Mouse (Mus musculus) kidney, postnatal 0 days (tissue): ENCODE measurements at regions not wholly inside any gene's neighbourhood (a gene's known extent, or its start where the extent isn't known, plus 50 kb on each side); places are given as distances from the start of the nearest gene placed in this dataset.
A peak's percentile ranks its signal among the peaks of the same experiment; 100 is the strongest.

Experiments
- ATAC-seq: fragments of 200-750 bp; cut with Nextera tagmentation; replicated peaks from 2 replicates; pipeline ENCODE4 v1.8.0; 2017; ENCODE audit warnings: low read depth, moderate number of reproducible peaks, moderate TSS enrichment, moderate library complexity; ENCODE audit not compliant: low FRiP score
- DNase-seq: peaks from one replicate; pipeline ENCODE4 v3.0.0-alpha.2; 2016; ENCODE audit warnings: low spot score
- H3K27ac ChIP-seq: fragments of 300-500 bp; sonication (generic); 2 replicates; pipeline ENCODE4 v1.5.1; 2014; ENCODE audit warnings: mild to moderate bottlenecking
- H3K27me3 ChIP-seq: fragments of 300-500 bp; sonication (generic); 2 replicates; pipeline ENCODE4 v1.6.1; 2014; ENCODE audit warnings: low read length, mixed read lengths; ENCODE audit not compliant: insufficient read depth
- H3K36me3 ChIP-seq: fragments of 300-500 bp; sonication (generic); 2 replicates; pipeline ENCODE4 v1.6.1; 2014; ENCODE audit warnings: low read length, mixed read lengths; ENCODE audit not compliant: insufficient read depth
- H3K4me1 ChIP-seq: fragments of 300-500 bp; sonication (generic); replicated peaks from 2 replicates; pipeline ENCODE4 v1.6.1; 2014; ENCODE audit warnings: antibody characterized with exemption, low read length, mixed read lengths; ENCODE audit not compliant: insufficient read depth
- H3K4me2 ChIP-seq: fragments of 300-500 bp; sonication (generic); 2 replicates; pipeline ENCODE4 v1.6.1; 2014; ENCODE audit warnings: mild to moderate bottlenecking, low read length, moderate library complexity, mixed read lengths
- H3K4me3 ChIP-seq: fragments of 300-500 bp; sonication (generic); replicated peaks from 2 replicates; pipeline ENCODE4 v1.5.1; 2014; ENCODE audit warnings: low read depth, low read length
- H3K9ac ChIP-seq: fragments of 300-500 bp; sonication (generic); 2 replicates; pipeline ENCODE4 v1.6.1; 2014; ENCODE audit warnings: low read depth, low read length
- H3K9me3 ChIP-seq: fragments of 300-500 bp; sonication (generic); replicated peaks from 2 replicates; pipeline ENCODE4 v1.6.1; 2016; ENCODE audit warnings: low read length, inconsistent platforms, mixed read lengths
- CTCF ChIP-seq: IDR thresholded peaks from 2 replicates; pipeline ENCODE4 v1.5.1; 2016; ENCODE audit warnings: antibody characterized with exemption, low read depth, mild to moderate bottlenecking, moderate library complexity
- WGBS: fragments of 180-500 bp; shearing (Covaris S2); extraction: QIAGEN DNeasy Blood & Tissue Kit; methylation state at CpG from one replicate; pipeline ENCODE4 v1.1.7; 2014; 5-methylcytosine and 5-hydroxymethylcytosine counted together

DNA sequence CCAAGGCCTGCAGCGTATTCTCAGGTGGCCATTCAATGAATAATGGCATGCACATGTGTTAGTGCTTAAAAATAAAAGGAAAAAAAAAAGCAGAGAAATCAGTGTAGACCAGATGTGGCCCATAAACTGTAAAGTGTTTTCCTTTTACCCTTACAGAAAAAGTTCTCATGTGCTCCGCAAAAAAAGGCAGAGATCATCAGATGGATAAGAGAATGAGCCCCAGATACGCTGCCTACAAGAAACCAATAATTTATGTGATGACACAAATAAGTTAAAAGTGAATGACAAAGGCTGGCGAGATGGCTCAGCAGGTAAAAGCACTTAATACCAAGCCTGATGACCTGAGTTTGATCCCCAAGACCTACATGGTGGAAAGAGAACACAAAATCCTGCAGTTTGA, 70.5 kb upstream of the Eln start:
- ATAC-seq: no peak
- no peaks in the 10 kb centered on the region for H3K36me3 ChIP-seq
- DNase-seq: no peak
- no peak overlapping the region for H3K9ac ChIP-seq
- no peak for TF ChIP-seq CTCF
- no peaks in the 10 kb centered on the region for H3K4me1 ChIP-seq
- 79% methylated on average over 4 of the region's 4 CpGs for WGBS
- H3K9me3 ChIP-seq: no peaks in the 10 kb centered on the region
- H3K27ac ChIP-seq: no peak overlapping the region
- H3K4me3 ChIP-seq: no peak overlapping the region
- no peak overlapping the region for H3K4me2 ChIP-seq
- no peaks in the 10 kb centered on the region for H3K27me3 ChIP-seq

GRCm38 (mm10) chr5:134809121-134809520, 62.0 kb upstream of the Eln start:
- no peak for ATAC-seq
- Histone ChIP-seq H3K27me3 (no peaks in the 10 kb centered on the region), H3K4me2 (no peak overlapping the region), H3K4me3 (no peak overlapping the region), H3K9me3 (no peaks in the 10 kb centered on the region), H3K27ac (no peak overlapping the region), H3K9ac (no peak overlapping the region), H3K4me1 (no peaks in the 10 kb centered on the region), H3K36me3 (no peaks in the 10 kb centered on the region)
- 80% methylated on average over 9 of the region's 9 CpGs for WGBS
- TF ChIP-seq CTCF: no peak
- DNase-seq: no peak

- no peaks in the 10 kb centered on the region for H3K9me3 ChIP-seq
- H3K36me3 ChIP-seq: no peaks in the 10 kb centered on the region
- no peaks in the 10 kb centered on the region for H3K27me3 ChIP-seq
- no peak for DNase-seq
- TF ChIP-seq CTCF: peak; percentile 29; the same call in 1 of the 2 replicates
- no peak overlapping the region for H3K4me2 ChIP-seq
- ATAC-seq: no peak
- H3K4me1 ChIP-seq: no peaks in the 10 kb centered on the region
- 93% methylated on average over 20 of the region's 20 CpGs for WGBS
- H3K4me3 ChIP-seq: no peak overlapping the region
- H3K9ac ChIP-seq: no peak overlapping the region
- no peak overlapping the region for H3K27ac ChIP-seq
Observed at GRCm38 (mm10) chr5:134804291-134805049, 57.3 kb upstream of the Eln start.

GRCm38 (mm10) chr5:134802161-134802719, 55.1 kb upstream of the Eln start:
- H3K4me3 ChIP-seq: no peak overlapping the region
- no peak overlapping the region for H3K4me2 ChIP-seq
- no peaks in the 10 kb centered on the region for H3K36me3 ChIP-seq
- DNase-seq: no peak
- 81% methylated on average over 11 of the region's 11 CpGs for WGBS
- no peak overlapping the region for H3K27ac ChIP-seq
- TF ChIP-seq CTCF: no peak
- no peaks in the 10 kb centered on the region for H3K27me3 ChIP-seq
- H3K4me1 ChIP-seq: 0 out of 2 replicates have a peak, but pooled peaks cover 3% of the 10 kb centered on the region
- ATAC-seq: no peak
- no peaks in the 10 kb centered on the region for H3K9me3 ChIP-seq
- no peak overlapping the region for H3K9ac ChIP-seq

DNA sequence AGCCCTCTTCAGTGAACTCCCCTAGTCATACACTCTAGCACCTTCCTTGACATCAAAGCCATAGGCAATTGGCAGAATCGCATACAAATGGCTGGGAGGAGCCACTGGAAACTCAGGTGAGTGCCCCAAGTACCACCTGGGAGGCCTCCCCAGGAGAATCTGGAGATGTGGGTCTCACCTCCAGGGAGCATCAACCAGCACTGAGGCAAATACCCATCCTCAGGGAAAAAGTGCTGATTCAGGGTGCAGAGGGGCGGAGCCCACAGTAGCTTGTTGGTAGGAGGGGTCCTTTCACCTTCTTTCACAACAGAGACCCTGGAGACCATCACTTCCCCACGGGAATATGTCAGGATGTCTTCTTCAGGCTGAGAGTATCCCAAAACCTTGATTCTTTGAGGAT, 53.4 kb upstream of the Eln start:
- no peak for TF ChIP-seq CTCF
- ATAC-seq: no peak
- no peak for DNase-seq
- WGBS: 87% methylated on average over 3 of the region's 3 CpGs
- Histone ChIP-seq H3K9ac (no peak overlapping the region), H3K9me3 (no peaks in the 10 kb centered on the region), H3K36me3 (no peaks in the 10 kb centered on the region), H3K4me3 (no peak overlapping the region), H3K4me1 (0 out of 2 replicates have a peak, but pooled peaks cover 3% of the 10 kb centered on the region), H3K27me3 (no peaks in the 10 kb centered on the region), H3K27ac (no peak overlapping the region), H3K4me2 (no peak overlapping the region)

DNA sequence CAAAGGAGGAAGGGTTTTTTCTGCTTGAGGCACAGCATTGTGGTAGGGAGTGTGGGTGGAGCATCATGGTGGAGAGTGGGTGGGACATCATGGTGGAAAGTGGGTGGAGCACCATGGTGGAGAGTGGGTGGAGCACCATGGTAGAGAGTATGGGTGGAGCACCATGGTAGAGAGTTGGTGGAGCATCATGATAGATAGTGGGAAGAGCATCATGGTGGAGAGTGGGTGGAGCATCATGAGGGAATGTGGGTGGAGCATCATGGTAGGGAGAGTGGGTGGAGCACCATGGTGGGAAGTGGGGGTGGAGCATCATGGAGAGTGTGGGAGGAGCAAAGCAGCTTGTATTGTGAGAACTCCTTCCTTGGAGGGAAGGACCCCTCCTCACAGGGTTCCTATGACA, 52.8 kb upstream of the Eln start:
- H3K36me3 ChIP-seq: no peaks in the 10 kb centered on the region
- H3K9me3 ChIP-seq: no peaks in the 10 kb centered on the region
- no peaks in the 10 kb centered on the region for H3K27me3 ChIP-seq
- no peak overlapping the region for H3K9ac ChIP-seq
- no peak overlapping the region for H3K4me2 ChIP-seq
- DNase-seq: no peak
- no peak overlapping the region for H3K4me3 ChIP-seq
- no peak overlapping the region for H3K27ac ChIP-seq
- no peak for TF ChIP-seq CTCF
- 0 out of 2 replicates have a peak, but pooled peaks cover 3% of the 10 kb centered on the region for H3K4me1 ChIP-seq
- no peak for ATAC-seq

GRCm38 (mm10) chr5:134797688-134798094, 50.6 kb upstream of the Eln start:
- DNase-seq (peak; percentile 33), ATAC-seq (no peak)
- Histone ChIP-seq H3K36me3 (no peaks in the 10 kb centered on the region), H3K27me3 (no peaks in the 10 kb centered on the region), H3K9ac (no peak overlapping the region), H3K4me3 (no peak overlapping the region), H3K9me3 (no peaks in the 10 kb centered on the region), H3K4me2 (no peak overlapping the region), H3K4me1 (0 out of 2 replicates have a peak, but pooled peaks cover 3% of the 10 kb centered on the region), H3K27ac (no peak overlapping the region)
- TF ChIP-seq CTCF: no peak
- WGBS: 29% methylated on average over 18 of the region's 18 CpGs
